Mouse (Mus musculus) spleen, postnatal 14 days (tissue): ENCODE measurements around the gene Rab10.
A peak's percentile ranks its signal among the peaks of the same experiment; 100 is the strongest.
"Not testable (repeated sequence)": the region's sequence is repeated elsewhere in the genome, so short reads cannot be mapped to it uniquely, and the experiment has no call there.

Source experiments
- DNase-seq, 2 experiments: peaks; one replicate each; pipeline ENCODE4 v3.0.0; 2021 to 2022; ENCODE audit warnings: low spot score in 2 of 2

Gene Rab10

DNA sequence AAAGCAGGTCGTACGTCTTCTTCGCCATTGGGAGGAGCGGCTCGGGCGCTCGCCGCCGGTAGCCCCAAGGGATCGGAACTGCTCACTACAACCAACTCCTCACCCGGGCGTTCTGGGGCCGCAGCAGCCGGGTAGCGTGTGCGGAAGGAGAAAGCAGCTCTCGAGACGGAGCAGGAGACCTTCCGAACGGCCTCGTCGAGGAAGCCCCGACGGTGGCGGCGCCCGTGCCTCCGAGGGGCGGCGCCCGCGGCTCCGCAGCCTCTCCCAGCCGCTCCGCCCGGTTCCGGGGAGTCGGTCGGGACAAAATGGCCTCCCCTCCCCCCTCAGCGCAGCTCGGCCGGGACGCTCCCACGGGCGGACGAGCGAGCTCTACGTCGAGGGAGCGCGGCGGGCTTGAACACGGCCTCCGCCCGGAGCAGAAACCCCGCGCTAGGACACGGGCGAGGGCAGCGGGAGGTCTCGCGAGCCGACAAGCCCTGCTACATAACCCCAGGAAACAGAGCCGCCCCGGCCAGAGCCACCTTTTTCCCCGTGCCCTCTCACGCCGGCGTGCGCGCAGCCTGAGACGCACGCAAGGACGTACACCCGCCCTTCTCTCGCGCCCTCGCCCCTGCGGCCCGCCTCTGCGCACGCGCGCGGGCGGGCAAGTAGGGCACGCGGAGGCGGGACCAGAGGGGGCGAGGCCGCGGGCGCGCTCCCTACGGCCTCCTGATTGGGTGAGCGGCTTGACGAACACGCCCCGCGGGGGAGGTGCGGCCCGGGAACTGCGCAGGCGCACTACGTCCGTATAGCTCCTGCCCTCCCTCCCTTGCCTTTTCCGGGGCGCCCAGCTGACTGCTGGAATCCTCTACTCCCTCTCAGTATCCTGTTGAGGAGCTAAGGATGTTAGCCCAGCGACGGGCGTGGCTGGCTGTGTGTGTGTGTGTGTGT is at the start of gene Rab10:
TSS of gene Rab10 (minus strand) at position 579 of the 930 bp plus-strand sequence.
- DNase-seq: peak; percentile 98 to 99

DNA sequence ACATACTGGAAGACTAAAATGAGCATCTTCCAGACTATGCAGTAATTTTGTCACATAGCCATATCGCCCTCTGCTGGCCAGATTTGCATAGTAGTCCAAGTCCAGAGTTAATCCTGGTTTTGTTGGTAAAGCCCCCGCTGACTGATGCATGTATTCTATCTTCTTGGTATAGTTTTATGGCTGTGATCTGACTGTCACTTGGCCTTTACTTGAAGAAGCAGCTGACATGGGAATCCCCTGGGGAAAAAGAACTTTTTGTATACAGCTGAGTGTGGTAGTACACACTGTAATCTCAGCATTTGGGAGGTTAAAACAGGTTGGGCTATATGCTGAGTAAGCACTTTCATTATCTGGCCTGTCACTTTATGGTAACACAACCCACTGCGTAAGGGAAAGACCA is 49.5 kb upstream of the Rab10 start:
- DNase-seq: peak; percentile 56 to 80

DNA sequence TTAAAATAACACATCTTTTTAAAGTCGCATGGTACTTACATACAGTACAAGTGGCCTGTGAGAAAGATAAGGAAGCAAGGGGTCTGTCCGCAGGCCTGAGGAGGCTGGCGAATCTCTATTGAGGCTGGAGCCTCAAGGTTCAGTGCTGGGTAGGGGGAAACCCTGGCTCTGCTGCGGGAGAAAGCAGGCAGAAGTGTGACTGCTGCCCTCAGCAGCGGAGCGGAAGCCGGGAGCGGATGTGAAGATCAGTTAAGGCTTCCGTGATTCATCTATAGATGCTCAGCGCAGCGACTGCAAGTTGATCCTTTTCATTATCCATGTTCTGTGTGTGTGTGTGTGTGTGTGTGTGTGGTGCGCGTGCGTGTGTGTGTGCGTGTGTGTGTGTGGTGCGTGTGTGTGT is 47.1 kb upstream of the Rab10 start:
- no peak for DNase-seq

DNA sequence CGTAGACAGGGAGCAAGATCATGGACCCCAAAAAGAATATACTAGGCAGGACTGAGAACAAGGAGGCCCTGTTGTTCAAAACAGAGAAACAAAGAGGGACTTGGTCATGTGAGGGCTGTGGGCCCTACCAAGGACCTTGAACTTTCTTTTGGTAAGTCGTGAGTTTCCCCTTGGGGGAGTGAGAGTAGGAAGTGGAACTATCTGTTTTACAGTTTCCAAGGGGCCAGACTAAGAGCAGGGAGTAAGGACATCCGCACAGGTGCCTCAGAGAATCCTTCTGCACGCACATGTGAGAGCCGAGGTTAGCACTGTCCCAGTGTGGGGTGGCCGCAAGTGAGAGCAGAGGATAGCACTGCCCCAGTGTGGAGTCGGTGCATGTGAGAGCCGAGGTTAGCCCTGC is 45.3 kb upstream of the Rab10 start:
- DNase-seq: no peak

DNA sequence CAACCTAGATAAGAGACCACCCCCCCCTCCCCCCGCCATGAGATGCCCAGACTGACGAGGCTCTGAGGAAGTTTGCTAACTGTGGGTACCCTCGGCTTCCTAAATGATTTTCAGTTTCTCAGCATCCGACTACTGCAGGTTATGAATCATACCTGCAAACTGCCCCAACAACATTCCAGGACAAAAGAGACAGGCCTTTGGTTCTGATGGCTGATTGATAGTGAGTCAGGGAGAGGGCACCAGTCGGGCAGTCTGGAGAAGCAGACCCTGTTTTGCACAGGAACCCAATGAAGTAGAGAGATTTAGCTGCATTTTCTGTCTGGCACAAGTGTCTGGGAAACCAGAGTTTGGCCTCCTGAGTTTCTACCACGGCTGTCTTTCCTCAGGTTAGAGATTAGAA is 42.4 kb upstream of the Rab10 start:
- DNase-seq: no peak

DNA sequence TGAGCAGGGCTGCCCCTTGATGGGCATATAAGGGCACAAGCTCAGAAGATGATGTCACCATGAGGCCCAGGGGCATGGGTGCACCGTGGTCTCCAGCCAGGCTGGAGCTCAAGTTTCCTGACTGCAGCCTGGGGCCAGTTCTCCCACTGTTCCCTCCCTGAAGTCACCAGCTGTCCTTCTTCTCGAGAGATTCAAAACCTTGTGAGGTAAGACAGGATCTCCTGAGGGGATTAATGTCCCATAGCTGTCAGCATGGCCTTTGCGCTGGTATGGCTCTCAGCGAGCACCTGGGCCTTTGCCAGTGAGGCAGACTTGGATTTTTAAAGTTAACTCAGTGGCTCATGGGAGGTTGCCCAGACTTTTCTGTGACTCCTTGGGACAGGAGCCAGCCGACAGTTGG is 40.4 kb upstream of the Rab10 start:
- no peak for DNase-seq

DNA sequence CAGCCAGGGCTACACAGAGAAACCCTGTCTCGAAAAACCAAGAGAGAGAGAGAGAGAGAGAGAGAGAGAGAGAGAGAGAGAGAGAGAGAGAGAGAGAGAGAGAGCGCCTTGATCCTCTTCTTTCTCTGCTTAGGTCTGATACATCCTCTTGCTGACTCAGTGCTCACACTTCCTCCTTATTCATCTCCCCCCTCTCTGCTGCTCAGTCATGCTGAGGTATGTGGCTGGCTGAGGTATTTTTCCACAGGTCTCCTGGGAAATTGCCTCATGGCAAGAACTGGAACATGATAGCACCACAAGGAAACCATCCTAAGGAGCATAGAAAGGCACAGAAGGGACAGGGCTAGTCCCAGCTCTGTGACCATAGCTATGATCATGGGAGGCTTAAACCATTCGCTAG is 39.6 kb upstream of the Rab10 start:
- DNase-seq: no peak

DNA sequence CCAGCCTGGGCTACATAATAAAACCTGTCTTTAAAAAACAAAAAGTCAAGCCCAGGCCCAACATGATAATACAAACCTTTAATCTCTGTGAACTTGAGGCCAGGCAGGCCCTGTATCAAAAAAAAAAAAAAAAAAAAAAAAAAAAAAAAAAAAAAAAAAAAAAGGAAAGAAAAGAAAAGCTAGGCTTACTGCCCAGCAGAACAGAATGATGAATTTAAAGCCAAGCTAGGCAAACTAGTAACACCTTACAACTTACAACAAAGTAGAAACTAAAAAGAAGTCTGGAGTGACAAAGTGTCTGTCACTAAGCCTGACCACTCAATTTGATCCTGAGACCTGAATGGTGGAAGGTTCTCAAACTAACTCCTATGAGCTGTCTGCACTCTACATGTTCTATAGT is 37.9 kb upstream of the Rab10 start:
- no peak for DNase-seq

DNA sequence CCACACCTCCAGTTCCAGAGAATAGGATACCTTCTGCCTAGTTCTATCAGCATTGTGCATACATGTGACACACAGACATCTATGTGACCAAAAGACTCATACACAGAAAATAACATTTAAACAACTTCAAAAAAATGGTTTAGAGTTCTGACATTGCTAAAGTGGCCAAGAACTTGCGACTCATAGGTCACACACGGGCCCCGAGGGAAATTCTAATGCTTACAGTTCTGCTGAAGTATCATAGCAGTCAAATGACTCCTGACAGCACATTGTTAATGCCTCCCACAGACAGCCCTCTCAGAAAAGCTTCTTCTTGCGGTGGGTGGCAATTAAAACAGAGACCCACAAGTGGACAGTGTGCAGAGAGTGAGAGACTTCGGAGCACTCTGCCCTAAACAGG is 35.3 kb upstream of the Rab10 start:
- no peak for DNase-seq

DNA sequence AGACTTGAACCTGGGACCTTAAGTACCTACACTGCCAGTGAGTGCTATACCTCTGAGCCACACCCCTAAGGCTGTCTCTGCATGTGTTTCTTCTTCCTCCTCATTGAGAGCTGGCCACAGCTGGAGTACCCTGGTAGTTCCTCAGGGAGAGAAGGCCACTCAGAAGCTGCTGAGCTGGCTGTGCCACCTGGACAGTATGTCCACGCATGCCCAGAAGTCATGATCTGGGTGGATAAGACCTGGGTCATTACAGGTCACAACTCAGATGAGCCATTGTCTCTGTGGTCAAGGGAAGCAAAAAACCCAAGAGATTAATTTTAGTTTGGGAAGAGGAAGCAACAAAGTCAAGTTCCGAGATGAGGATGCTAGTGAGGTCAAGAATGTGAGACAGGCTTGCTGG is 34.4 kb upstream of the Rab10 start:
- no peak for DNase-seq

DNA sequence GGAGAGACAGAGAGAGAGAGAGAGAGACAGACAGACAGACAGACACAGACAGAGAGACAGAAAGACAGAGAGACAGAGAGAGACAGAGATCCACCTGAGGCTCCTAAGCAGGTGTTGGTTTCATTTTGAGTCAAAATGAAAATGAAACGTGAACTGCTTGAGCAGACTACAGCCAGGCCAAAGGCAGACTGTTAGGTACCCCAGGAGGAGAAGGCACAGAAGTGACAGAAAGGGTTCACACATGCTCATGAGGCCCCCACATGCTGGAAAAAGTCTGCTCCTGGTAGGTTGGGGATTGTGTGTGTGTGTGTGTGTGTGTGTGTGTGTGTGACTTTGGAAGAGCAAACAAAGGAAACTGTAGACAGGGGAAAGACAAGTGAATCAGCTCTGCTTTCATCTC is 29.2 kb upstream of the Rab10 start:
- no peak for DNase-seq

DNA sequence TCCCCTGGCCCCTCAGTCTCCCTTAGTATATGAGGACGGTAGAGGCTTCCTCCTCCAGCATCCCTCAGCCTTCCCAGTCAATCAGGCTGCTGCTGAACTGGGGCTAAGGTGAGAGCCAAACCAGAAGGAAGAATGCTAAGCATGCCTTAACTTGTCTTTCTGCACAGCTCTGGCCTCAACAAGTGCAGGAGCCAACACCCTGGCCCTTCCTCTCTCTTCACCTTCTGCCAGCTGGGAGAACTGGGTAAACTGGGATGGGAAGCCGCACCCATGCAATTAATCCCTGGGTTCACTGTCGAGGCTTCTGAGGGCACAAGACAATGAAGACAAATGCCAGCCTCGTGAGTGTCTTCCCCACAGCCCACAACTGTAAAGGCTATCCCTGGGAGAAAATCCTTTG is 19.9 kb upstream of the Rab10 start:
- DNase-seq: no peak

DNA sequence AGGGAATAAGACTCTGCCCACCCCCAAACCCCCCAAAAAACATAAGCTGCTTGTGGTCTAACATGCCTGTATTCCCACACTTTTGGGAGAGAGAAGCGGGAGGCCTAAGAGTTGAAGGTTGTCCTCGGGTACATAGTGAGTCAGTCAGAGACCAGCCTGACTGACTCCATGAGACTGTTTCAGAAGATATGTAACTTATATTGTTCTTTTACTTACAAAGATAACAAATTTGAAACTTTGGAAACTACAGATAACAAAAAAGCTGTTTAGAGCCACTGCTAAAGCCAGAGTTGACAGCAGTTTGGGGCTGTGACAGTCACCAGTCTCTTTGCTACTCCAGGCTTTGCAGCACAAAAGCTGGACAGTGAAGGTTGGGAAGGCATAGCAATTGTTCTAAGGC is 15.5 kb upstream of the Rab10 start:
- DNase-seq: no peak

DNA sequence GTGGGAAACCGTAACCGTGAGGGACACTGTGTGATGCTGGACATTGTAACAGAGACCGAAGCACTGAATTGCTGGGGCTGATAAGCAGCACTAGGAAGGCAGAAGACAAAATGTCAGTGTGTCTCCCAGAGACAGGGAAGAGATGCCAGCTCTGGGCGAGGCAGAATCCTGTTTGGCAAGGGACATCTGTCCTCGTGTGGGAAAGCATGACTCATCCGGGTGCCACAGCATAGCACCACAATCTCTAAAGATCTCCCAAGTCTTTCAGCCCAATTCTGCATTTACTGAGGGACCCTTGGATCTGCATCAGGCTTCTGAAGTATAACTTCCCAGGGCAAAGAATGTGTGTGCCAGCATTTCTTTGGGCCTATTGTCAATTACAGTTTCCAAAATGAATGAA is 13.5 kb upstream of the Rab10 start:
- DNase-seq: no peak

DNA sequence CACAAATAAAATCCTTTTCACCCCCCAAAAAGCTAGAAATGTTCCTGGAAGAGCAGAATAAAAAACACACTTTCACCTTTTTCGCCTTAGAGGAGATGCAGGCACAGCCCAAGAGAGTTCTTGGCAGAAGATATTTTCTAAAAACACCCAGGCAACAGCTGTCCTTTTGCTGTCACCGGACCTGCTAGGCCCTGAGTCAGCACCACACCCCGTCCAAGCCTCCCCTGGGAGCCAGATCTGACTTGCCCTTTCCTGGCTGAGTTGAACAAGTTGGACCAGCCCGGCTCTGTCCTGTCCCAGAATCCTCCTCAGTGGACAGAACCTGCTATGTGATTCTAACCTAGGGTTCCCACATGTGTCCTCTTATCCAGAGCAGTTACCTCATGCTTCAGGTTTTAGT is 9.6 kb upstream of the Rab10 start:
- no peak for DNase-seq

DNA sequence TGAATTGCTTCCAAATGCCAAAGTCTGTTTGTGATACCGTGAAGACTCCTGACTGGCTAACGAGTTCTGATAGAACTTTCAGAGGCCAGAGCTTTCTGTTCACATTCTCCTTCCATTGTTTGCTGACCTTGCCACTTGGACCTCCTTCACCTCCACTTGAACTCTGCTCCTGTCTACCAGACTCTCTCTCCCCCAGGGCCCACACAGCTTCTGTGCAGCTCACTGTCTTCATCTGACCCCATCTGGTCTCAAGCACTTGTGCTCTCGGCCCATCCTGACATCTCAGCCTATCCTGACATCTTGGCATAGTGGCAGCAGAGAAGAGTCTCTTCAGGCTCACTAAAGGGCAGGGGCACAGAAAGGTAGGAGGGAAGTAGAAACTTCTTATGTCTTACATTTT is 7.2 kb upstream of the Rab10 start:
- DNase-seq: no peak

DNA sequence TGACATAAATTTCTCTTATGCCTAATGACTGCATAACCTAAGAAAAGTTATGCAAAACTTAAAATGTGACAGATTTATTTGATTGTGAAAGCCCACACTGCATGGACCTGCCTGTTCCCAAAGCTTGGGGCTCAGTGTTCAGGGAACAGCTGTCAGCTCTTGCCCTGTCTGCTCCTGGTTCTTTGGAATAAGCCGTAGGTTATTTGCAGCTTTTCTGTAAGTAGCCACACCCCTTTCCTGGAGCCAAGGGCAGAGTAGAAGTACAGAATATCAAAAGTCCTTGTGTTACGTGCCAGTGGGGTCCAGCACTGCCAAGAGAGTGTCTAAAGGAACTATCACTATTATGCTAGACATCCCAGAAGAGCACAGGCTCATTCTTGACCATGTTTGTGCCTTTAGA is 6.3 kb upstream of the Rab10 start:
- no peak for DNase-seq

DNA sequence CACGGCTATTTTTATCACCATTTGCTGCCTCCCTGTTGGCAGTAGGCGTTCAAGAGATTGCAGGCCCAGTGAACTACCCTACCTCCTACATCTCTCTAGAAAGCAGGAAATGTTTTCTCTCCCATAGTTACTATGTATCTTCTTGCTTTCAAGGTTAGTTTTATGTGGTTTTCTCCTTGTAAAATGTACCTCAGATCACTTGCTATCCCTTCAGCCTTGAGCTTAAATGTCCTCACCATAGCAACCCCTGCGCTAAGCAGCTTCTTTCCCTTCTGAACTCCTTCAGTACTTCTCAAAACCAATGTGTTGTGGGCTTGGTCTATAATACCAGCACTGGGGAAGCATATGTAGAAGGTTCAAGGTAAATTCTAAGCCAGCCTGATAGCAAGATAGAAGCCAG is 3.1 kb upstream of the Rab10 start:
- no peak for DNase-seq

DNA sequence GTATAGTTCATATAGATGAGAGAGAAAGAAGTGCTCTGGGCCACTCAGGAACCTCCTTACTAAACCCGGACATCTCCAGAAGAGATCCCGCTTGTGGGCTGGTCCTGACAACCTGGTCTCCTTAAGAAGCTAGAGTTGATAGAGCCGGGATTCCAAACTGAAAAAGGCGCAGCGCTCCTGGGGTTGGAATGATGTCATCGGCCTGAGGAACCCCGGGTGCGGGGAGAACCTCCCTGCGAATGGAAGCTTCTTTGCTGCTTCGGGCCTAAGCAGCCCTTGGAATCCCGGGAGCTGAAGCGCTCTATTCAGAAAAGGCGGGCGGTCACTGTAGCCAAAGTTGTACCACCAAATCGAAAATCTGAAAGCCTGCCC is 538 bp upstream of the Rab10 start:
- peak; percentile 30 to 36 for DNase-seq

DNA sequence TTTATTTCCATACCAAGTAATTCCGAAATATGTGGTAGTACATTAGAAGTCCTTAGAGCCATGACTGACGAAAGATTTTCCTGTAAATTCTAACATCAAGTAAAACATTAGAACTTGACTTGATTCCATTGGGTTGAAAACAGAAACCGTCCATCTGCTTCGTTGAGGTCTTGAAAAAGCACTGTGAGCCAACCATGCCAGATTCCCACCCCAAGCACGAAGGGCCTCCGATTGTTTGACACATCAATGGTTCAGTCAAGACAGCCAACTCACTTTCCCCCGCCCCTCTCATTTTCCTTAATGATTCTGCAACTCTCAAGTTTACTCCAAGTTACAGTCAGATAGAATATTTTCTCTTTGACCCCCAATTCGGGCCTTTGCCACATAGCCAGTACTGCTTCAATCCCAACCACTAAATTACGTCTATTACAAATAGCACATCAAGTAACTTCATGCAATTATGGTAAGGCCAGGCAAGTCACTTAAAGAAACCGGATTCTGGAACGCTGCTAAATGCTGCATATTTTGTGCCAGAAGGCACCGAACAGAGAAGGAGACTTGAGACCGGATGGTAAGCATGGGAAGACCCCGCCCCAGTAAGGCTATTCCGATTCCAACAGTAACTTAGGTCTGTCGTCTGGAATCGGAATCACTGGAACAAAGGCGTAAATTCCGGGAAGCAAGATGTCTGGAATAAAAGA is 1.1 kb downstream of the Rab10 start:
- no peak for DNase-seq

DNA sequence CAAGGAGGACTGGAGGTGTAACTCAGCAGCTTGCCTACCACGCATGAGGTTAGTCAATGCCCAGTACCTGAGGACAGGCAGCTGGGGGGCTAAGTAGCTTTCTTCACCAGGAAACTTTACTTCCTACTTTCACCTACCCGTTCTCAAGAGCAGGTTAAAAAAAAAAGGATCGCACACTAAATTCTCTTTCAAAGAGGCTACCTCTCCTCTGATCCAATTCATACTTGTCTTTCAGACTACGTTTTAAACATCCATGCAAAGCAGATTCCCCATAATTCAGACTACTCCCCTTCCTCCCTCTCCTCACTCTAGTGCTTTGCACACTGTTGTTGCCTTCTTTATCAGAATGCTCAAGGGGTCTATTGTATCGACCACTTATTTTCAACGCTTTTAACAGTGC is 2.2 kb downstream of the Rab10 start:
- no peak for DNase-seq

DNA sequence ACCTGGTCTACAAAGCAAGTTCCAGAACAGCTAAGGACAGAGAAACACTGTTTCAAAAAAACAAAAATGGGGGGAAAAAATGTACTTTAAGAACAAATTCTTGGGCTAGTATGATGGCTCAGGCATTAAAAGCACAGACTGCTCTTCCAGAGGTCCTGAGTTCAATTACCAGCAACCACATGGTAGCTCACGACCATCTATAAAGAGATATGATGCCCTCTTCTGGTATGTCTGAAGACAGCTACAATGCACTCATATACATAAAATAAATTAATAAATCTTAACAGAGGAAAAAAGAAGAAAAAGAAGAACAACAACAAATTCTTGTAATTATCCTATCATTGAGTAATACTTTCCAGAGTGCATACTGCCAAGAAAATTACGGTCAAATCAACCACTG is 4.5 kb downstream of the Rab10 start:
- no peak for DNase-seq

DNA sequence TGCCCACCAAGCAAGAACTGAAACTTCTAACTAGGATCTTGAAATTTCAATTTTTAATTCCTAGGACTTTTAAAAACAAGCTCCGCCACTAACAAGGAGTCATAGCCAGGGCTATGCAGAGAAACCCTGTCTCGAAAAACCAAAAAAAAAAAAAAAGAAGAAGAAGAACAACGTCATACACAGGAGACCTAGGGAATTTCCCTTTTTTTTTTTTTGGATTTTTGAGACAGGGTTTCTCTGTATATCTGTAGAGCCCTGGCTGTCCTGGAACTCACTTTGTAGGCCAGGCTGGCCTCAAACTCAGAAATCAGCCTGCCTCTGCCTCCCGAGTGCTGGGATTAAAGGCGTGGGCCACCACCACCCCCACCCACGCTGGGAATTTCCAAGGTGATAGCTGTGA is 12.1 kb downstream of the Rab10 start:
- not testable (repeated sequence) for DNase-seq
